Mouse (Mus musculus) layer of hippocampus, adult 2 months (tissue): ENCODE results near the gene Ccdc117. TPM values are rescaled to one million over a fixed set of nuclear protein-coding genes. Genes with fewer than 3 reads are reported as not detected.

Experiments used
- DNase-seq, 2 experiments: peaks; one replicate each; pipeline ENCODE4 v3.0.0; 2022; ENCODE audit warnings: low spot score in 2 of 2
- H3K27ac ChIP-seq: fragments of 200-600 bp; 2 replicates; pipeline ENCODE4 v1.8.1; 2022
- H3K4me3 ChIP-seq: fragments of 200-600 bp; 2 replicates; pipeline ENCODE4 v1.8.1; 2022; ENCODE audit warnings: mild to moderate bottlenecking
- CTCF ChIP-seq: fragments of 200-600 bp; conservative IDR thresholded peaks from 2 replicates; pipeline ENCODE4 v1.8.1; 2022; ENCODE audit warnings: antibody characterized with exemption, mild to moderate bottlenecking, moderate library complexity
- total RNA-seq, 2 experiments: library from RNA; stranded (reverse); gene quantifications; 2 replicates each; pipeline ENCODE4 v1.2.3; 2021

Gene Ccdc117
- total RNA-seq, 2 experiments from 2014 or later, result 11.8 to 13.9 TPM

DNA sequence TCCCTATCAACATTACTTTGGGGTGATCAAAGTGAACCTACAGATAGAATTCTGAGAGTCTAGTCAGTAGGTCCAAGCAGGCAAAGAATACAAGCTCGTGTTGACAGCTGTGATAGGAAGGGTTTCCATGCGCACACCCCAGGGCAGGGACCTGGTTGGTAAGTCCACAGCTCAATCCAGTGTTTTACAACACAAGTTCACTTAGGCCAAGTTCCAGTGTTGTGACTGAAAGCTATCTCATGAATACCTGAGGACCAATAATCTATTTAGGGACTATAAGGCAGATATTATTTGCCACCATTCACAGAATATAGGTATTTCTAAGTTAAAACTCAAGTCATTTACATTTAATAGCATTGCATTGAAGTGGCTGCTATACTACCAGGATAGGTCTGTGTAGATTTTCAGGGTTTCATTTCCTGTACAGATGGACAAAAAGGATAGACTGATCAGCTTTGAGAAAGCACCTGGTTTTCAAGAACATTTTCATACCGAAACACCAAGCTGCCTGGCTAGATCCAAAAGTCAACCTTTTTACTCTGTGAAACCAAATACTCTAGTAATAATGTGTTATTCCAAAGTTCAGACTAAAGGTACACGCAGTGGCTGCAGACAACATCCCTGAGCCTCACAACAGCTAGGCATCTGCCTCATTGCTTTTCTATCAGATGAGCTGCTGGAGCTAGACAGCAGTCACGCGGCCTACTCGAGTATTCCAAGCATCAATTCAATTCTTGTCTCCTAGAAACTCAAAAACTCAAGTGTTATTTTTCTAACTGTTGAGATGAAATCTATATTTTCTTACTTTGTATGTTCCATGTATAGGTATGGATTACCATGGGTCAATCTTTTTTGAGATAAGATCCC lies 15.2 kb downstream of the Ccdc117 start:
- DNase-seq, result no peak
- Histone ChIP-seq H3K4me3 (no peak overlapping the region), H3K27ac (no peak overlapping the region)
- no peak for TF ChIP-seq CTCF

DNA sequence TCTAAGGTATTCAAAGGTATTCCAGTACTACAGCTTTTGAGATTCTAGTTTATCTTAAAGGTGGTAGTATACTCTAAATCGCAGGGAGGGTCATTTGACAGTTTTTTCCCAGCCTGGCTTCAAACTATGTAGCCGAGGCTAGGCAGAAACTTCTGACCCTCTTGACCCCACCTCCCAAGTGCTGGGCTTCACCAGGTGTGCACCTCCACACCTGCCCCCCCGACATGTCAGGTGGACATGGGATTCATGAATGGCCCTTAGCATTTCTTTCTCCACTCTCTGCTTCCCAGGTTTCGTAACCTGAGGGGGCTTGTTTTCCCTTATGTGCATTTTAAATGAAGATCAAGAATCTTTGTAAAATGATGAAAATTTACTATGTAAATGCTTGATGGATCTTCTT lies 16.6 kb downstream of the Ccdc117 start:
- no peak for TF ChIP-seq CTCF

DNA sequence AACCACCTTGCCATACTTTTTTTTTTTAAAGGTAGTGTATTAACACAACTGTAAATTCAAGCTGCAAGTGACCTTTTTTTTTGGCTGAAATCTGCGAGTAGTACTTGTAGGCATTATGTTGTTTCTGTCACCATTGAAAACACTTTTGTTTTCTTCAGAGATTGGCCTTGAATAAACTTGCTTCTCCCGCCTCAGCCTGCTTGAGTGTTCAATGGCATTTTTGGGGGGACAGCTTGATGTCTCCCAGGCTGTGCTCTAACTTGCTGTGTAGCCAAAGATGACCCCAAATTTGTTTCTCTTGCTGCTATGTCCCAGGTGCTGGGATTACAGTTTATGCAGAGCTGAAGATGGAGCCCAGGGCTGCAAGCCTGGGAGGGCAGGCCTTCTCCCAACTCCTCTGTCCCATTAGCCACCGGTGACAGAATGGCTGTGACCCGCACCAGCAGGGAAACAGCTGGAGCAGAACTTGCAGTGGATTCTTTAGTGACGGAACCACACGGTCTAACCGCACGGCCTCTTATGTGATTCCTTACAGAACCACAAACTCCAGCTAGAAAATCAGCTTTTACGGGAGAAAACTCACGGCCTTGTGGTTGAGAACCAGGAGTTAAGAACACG lies 19.1 kb downstream of the Ccdc117 start:
- 0 out of 2 replicates have a peak overlapping the region, but pooled peaks have one; percentile 98 for H3K27ac ChIP-seq
- H3K4me3 ChIP-seq, result no peak overlapping the region; the same call in 1 of the 2 replicates
- TF ChIP-seq CTCF, result no peak
- no peak for DNase-seq

More for the DNA sequence above, 16.6 kb downstream of the Ccdc117 start:
- no peak overlapping the region for H3K27ac ChIP-seq
- no peak for DNase-seq
- no peak overlapping the region for H3K4me3 ChIP-seq

DNA sequence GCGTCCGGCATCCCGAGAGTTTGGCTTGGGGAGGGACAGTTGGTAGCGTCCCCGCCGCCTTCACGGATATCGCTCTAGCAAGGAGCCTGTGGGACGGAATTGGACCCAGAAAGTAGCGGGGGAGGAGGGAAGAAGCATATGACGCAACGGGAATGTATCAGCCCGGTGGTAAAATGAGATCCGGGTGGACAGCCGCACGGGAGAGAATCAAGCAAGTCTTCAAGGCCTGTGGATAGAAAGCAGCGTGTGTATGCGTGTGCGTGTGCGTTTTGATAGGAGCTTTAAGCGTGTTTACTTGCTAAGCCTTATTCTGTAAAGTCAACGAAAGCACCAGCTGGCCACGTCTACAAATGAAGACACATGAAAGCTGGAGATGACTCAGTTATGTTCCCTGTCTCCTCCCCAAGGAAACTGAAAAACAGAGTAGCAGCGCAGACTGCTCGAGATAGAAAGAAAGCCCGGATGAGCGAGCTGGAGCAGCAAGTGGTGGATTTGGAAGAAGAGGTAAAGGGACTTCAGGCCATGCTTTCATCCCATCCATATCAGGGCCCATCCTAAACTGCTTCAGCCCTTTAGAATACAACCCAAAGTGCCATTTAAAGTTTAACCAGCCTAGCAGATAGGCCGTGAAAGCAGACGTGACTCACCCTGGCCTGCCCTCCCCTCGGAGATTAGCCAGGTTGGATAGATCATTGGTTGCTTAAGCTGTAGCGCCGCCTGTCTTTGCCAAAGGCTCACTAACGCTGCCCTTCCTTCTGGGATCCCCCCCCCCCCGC lies 20.3 kb downstream of the Ccdc117 start:
- TF ChIP-seq CTCF, result peak; percentile 77
- H3K27ac ChIP-seq, result peak overlapping the region; percentile 98
- DNase-seq, result peak; percentile 57 to 81
- peak overlapping the region; percentile 99 for H3K4me3 ChIP-seq

DNA sequence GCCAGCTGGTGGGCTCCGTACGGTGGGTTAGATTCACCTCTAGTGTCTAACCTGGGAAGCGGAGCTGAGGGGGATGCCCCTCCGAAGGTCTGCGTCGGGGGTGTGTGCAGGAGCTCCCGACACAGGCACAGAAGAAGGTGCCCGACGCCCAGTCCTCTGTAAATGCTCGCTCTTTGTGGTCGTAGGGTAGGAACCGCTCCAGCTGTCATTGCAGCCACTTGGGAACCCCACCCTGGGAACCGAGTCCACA lies 20.8 kb downstream of the Ccdc117 start:
- no peak for TF ChIP-seq CTCF
- Histone ChIP-seq H3K4me3 (peak overlapping the region; percentile 99), H3K27ac (peak overlapping the region; percentile 98)
- no peak for DNase-seq

DNA sequence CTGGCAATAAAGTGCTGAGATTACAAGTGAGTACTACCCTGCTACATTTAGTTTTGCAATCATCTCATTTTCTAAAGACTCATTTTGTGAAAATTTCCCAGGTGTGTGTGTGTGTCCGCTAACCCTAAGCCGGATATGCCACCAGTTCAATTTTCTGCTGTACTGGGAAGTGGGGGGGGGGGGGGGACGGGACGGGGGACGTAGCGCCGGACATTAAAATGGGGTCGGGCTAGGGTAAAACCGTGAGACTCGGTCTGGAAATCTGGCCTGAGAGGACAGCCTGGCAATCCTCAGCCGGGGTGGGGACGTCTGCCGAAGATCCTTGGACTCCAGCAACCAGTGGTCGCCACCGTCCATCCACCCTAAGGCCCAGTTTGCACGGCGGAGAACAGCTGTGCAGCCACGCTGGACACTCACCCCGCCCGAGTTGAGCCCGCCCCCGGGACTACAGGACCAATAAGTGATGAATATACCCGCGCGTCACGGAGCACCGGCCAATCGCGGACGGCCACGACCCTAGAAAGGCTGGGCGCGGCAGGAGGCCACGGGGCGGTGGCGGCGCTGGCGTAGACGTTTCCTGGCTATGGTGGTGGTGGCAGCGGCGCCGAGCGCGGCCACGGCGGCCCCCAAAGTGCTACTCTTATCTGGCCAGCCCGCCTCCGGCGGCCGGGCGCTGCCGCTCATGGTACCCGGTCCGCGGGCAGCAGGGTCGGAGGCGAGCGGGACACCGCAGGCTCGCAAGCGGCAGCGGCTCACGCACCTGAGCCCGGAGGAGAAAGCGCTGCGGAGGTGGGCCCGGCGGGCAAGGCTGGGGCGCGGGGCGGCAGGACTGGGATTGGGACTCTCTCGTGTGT lies 21.3 kb downstream of the Ccdc117 start, which contains the start of gene Xbp1:
Gene Xbp1, plus strand, starts transcription at position 248 of the 854 bp plus-strand sequence.
- no peak for TF ChIP-seq CTCF
- Histone ChIP-seq H3K27ac (peak within 1 kb of the TSS; percentile 98), H3K4me3 (peak within 1 kb of the TSS; percentile 99)
- peak; percentile 96 to 97 for DNase-seq

DNA sequence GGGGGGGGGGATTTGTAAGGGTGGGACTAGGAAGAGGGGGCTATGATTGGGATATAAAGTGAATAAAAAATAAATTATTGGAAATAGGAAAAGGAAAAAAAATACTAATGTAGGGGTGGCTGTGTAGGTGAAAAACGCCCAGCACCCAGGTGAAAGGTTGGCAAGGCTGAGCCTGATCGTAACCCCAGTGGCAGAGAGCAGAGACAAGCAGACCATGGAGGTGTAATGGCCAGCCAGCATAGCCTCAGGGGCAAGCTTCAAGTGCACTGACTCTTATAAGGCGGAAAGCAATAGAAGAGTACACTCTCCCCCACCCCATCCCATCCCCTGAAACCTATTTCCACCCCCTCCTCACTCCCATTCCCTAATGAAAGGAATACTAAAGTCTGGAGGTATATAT lies 22.3 kb downstream of the Ccdc117 start:
- Histone ChIP-seq H3K27ac (peak overlapping the region; percentile 98; the same call in 1 of the 2 replicates), H3K4me3 (no peak overlapping the region)
- no peak for TF ChIP-seq CTCF
- DNase-seq, result no peak

DNA sequence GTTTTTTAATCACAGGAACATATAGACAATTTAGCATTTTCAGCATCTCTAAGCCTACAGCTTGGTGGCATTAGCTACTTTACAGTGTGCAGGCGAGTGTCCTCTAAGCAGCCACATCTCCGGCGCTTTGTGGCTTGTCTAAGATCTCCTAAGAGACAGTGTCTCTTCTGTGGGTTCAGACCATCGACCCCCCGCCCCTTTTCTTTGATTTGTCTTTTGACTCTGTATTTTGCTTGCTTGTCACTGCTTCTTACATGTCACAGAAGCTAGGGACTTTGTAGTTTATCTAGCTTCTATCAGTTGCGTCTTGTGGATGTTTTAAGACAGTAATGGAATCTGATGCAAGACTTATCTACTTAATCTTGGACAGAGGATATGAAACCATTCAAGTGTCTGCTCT lies 24.6 kb downstream of the Ccdc117 start:
- TF ChIP-seq CTCF, result no peak
- no peak overlapping the region for H3K4me3 ChIP-seq

DNA sequence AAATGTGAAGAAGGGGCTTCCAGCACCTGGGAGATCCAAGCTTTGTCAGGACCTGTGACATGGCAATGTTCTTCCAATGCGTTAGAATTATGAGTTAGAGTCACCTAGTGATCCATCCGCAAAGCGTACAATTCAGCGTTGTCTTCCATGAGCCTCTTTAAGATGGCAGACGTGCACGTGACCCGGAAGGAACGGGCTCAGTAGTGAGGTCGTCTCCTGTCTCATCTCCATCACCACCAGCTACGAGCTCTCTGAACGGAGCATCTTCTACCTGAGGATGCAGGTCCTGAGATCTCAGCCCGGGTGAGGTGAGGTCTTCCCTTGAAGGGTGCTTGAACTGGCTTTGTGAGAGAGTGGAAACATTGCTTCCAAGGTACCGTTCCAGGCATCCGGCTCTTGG lies 25.4 kb downstream of the Ccdc117 start:
- no peak overlapping the region for H3K4me3 ChIP-seq
- H3K27ac ChIP-seq, result no peak overlapping the region
- TF ChIP-seq CTCF, result no peak
- no peak for DNase-seq

More for the DNA sequence above, 24.6 kb downstream of the Ccdc117 start:
- no peak for DNase-seq
- H3K27ac ChIP-seq, result no peak overlapping the region

DNA sequence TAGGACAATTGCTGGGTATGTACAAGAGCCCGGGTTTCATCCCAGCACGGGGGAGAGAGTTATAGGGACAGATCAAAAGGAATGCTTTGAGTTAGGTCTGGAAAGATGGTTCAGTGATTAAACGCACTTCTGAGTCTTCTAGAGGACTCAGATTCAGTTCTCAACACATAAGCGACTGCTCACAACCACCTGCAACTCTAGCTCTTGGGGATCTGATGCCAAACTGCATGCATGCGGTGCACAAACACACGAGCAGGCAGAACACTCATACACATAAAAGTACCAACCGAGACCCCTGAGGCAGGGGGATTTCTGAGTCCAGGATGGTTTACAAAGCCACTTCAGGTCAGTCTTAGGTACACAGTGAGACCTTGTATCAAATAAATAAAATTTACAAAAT lies 25.8 kb downstream of the Ccdc117 start:
- no peak for TF ChIP-seq CTCF
- Histone ChIP-seq H3K4me3 (no peak overlapping the region), H3K27ac (no peak overlapping the region)
- no peak for DNase-seq

DNA sequence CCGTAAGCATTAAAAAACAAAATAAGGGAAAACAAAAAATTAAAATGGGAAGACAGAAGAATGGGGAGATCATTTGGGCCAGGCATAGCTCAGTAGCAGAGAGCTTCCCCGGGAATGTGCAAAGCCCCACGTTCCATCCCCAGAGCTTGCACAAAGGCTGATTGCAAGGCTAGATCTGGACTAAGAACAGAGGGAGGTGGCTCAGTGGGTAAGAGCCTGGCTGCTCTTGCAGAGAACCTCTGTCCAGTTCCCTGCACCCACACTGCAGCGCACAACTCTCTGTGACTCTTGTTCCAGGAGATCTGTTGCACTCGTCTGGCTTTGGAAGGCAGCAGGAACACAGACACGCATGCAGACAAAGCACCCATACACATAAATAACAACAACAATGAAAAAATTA lies 26.3 kb downstream of the Ccdc117 start:
- TF ChIP-seq CTCF, result no peak
- Histone ChIP-seq H3K27ac (no peak overlapping the region), H3K4me3 (no peak overlapping the region)
- DNase-seq, result no peak

DNA sequence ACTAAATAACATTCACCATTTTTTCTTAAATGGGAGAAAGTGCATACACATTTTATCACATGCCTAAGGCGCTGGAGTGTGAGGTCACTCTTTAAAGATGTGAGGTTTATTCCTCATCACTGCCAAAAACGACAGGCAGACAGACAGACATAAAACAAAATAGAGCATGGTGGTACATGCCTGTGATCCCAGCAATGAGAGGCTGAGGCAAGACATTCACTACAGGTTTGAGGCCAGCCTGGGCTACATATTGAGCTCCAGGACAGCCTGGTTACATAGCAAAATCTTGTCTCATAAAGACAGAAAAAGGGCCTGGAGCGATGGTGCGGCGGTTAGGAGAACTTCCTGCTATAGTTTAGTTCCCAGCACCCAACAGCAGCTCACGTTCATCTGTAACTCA lies 26.8 kb downstream of the Ccdc117 start:
- Histone ChIP-seq H3K27ac (no peak overlapping the region), H3K4me3 (no peak overlapping the region)
- DNase-seq, result no peak
- no peak for TF ChIP-seq CTCF
